Mouse (Mus musculus) stomach, embryonic 14.5 days (tissue): ENCODE data around the gene Rela. TPM values are rescaled to one million over a fixed set of nuclear protein-coding genes. Genes with fewer than 3 reads are reported as not detected.

ENCODE experiments used
- ATAC-seq: fragments of 200-750 bp; cut with Nextera tagmentation; 2 replicates; pipeline ENCODE4 v1.8.0; 2017; ENCODE audit warnings: low read depth, moderate TSS enrichment; ENCODE audit not compliant: insufficient number of reproducible peaks, insufficient read depth, low FRiP score
- H3K27ac ChIP-seq: fragments of 300-500 bp; sonication (generic); 2 replicates; pipeline ENCODE4 v1.5.1; 2014; ENCODE audit warnings: mild to moderate bottlenecking, low read length, moderate library complexity, mixed read lengths
- H3K27me3 ChIP-seq: fragments of 300-500 bp; sonication (generic); 2 replicates; pipeline ENCODE4 v1.6.1; 2014; ENCODE audit warnings: low read length, control low read depth, mixed read lengths; ENCODE audit not compliant: control insufficient read depth, insufficient read depth
- H3K36me3 ChIP-seq: fragments of 300-500 bp; sonication (generic); 2 replicates; pipeline ENCODE4 v1.6.1; 2014; ENCODE audit warnings: mild to moderate bottlenecking, control low read depth, low read length, moderate library complexity, mixed read lengths; ENCODE audit not compliant: control insufficient read depth, insufficient read depth
- H3K4me1 ChIP-seq: fragments of 300-500 bp; sonication (generic); 2 replicates; pipeline ENCODE4 v1.6.1; 2014; ENCODE audit warnings: low read length, control low read depth, mixed read lengths; ENCODE audit not compliant: control insufficient read depth, insufficient read depth
- H3K4me2 ChIP-seq: fragments of 300-500 bp; sonication (generic); replicated peaks from 2 replicates; pipeline ENCODE4 v1.6.1; 2014; ENCODE audit warnings: low read depth, low read length, control low read depth
- H3K4me3 ChIP-seq: fragments of 300-500 bp; sonication (generic); 2 replicates; pipeline ENCODE4 v1.5.1; 2014; ENCODE audit warnings: low read depth, low read length, control low read depth
- H3K9ac ChIP-seq: fragments of 300-500 bp; sonication (generic); replicated peaks from 2 replicates; pipeline ENCODE4 v1.6.1; 2014; ENCODE audit warnings: low read depth, mild to moderate bottlenecking, control low read depth, low read length, moderate library complexity, mixed read lengths
- H3K9me3 ChIP-seq: fragments of 300-500 bp; sonication (generic); 2 replicates; pipeline ENCODE4 v1.6.1; 2016; ENCODE audit warnings: low read depth, low read length, control low read depth; ENCODE audit not compliant: control insufficient read depth
- WGBS: fragments of 180-500 bp; shearing (Covaris S2); extraction: QIAGEN DNeasy Blood & Tissue Kit; methylation state at CpG from one replicate; pipeline ENCODE4 v1.1.7; 2014; 5-methylcytosine and 5-hydroxymethylcytosine counted together
- polyA plus RNA-seq: library from polyadenylated mRNA; unstranded; fragments of >200 nt; fragmentation: Nextera tagmentation; extraction: Ambion mirVana; gene quantifications from 2 replicates; pipeline ENCODE4 v1.2.1, GENCODE M21; 2014

The Rela gene
- polyA plus RNA-seq, 1 experiment from 2014 or later = 49.0 TPM

DNA sequence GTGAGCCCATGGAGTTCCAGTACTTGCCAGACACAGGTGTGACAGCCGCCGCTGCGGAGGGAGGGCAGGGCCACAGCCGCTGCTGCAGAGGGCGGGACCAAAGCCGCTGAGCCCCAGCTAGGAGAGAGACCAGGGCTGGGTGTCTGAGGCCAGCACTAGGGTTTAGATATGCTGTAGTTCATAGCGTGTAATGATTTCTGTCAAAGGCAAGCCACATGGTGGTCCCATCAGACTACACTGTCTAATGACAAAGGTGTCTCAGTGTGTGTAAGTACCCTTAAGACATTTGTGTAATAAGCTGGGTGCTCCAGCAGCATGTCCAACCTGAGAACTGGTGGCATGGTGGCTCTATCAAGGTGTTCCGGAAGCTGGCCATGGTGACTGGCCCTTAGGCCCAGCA lies 4.4 kb downstream of the Rela start:
- Histone ChIP-seq H3K36me3 (peaks cover 70% of the 10 kb centered on the region), H3K4me3 (no peak overlapping the region), H3K27ac (no peak overlapping the region), H3K9me3 (no peaks in the 10 kb centered on the region), H3K27me3 (no peaks in the 10 kb centered on the region), H3K4me1 (peaks cover 7% of the 10 kb centered on the region; the same call in 1 of the 2 replicates), H3K4me2 (no peak overlapping the region), H3K9ac (no peak overlapping the region)
- ATAC-seq = no peak
- 88% methylated on average over 8 of the region's 8 CpGs for WGBS

DNA sequence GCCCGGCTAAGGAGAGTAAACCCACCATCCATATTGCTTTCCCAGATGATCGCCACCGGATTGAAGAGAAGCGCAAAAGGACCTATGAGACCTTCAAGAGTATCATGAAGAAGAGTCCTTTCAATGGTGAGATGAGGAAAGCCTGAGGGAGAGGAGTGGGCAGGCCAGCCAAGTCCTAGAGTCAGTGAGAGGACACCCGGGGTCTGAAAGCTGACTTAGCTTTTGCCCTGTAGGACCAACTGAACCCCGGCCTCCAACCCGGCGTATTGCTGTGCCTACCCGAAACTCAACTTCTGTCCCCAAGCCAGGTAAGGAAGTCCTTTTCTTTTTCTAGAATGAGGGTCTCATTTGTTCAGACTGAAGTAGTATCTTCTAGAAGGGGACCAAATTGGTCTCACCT lies 8.0 kb downstream of the Rela start:
- no peak for ATAC-seq
- no peak overlapping the region for H3K4me2 ChIP-seq
- H3K9me3 ChIP-seq = no peaks in the 10 kb centered on the region
- peaks cover 66% of the 10 kb centered on the region for H3K36me3 ChIP-seq
- H3K9ac ChIP-seq = no peak overlapping the region
- H3K27me3 ChIP-seq = no peaks in the 10 kb centered on the region
- H3K27ac ChIP-seq = no peak overlapping the region
- WGBS = 98% methylated on average over 9 of the region's 9 CpGs
- H3K4me1 ChIP-seq = peaks cover 4% of the 10 kb centered on the region; the same call in 1 of the 2 replicates
- no peak overlapping the region for H3K4me3 ChIP-seq

DNA sequence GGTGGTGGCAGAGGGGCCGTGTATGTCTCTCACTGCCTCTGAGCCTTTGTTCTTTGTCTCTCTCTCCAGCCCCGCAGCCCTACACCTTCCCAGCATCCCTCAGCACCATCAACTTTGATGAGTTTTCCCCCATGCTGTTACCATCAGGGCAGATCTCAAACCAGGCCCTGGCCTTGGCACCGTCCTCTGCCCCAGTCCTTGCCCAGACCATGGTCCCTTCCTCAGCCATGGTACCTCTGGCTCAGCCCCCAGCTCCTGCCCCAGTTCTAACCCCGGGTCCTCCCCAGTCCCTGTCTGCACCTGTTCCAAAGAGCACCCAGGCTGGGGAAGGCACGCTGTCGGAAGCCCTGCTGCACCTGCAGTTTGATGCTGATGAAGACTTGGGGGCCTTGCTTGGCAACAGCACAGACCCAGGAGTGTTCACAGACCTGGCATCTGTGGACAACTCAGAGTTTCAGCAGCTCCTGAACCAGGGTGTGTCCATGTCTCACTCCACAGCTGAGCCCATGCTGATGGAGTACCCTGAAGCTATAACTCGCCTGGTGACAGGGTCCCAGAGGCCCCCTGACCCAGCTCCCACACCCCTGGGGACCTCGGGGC lies 9.5 kb downstream of the Rela start:
- Histone ChIP-seq H3K4me3 (no peak overlapping the region), H3K27ac (no peak overlapping the region), H3K9me3 (no peaks in the 10 kb centered on the region), H3K27me3 (no peaks in the 10 kb centered on the region), H3K4me1 (peaks cover 4% of the 10 kb centered on the region; the same call in 1 of the 2 replicates), H3K9ac (no peak overlapping the region), H3K4me2 (no peak overlapping the region), H3K36me3 (peaks cover 57% of the 10 kb centered on the region)
- WGBS = 92% methylated on average over 8 of the region's 8 CpGs
- ATAC-seq = no peak

DNA sequence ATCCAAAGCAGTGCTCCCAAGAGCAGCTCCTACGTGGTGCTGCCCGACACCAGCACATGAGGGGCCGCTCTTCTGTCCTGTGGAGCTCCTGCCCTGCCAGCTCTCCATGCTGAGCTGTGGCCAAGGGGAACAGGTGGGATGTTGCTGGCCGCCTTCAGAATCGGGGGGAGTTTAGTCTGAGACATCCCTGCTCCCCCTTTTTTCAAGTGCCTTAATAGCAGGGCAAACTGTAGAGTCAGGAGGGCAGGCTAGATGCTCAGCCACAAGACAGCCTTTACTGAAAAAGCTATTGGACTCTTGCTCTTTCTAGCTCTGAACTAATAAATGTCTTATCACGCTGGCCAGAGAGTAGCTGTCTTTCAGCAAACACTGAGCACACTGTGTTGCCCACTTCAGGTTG lies 10.5 kb downstream of the Rela start:
- H3K4me2 ChIP-seq = no peak overlapping the region
- peaks cover 49% of the 10 kb centered on the region for H3K36me3 ChIP-seq
- no peak overlapping the region; the same call in 1 of the 2 replicates for H3K27ac ChIP-seq

DNA sequence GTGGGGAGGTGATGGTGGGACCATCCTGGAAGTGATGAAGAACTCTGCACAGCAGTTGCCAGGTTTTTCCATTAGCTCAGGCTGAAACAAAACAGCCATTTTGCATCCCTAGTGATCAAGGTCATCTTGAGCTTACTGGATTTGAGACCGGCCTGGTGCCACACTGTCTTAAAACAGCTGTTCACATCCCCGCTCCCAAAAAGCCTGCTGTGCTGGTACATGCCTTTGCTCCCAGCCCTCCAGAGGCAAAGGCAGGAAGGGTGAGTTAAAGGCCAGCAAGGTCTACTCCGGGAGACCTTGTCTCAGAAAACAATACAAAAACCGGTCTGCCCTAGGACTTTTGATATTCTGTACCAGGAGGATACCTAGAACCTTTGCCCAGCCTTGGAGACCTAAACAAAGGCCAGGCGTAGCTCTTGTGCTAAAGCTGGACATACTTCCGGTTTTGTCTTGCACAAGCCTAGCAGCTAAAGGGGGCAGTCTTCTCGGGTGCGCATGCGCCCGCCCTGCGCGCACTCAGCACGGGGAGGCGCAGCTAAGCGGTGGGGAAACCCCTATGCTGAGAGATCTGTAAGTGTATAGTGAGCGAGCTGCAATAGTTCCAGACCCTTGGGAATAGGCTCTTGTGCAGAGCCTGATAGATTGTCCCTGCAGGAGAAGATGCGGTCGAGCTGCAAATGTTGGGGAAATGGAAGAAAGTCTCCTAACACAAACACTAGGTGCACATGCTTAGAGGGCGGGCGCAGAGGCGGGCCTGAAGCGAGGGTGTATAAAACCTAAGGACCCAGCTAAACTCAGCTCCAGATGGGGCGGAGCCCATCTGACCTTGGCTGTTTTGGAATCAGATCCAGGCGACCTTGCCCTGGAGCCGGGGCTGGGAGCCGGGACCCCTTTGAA lies 11.4 kb downstream of the Rela start:
- WGBS = 13% methylated on average over 26 of the region's 26 CpGs
- H3K4me2 ChIP-seq = peak overlapping the region; percentile 54
- H3K4me3 ChIP-seq = peak overlapping the region; percentile 22
- peak; percentile 88 for ATAC-seq
- H3K9ac ChIP-seq = peak overlapping the region; percentile 12; the same call in 1 of the 2 replicates
- H3K4me1 ChIP-seq = peaks cover 4% of the 10 kb centered on the region; the same call in 1 of the 2 replicates
- H3K9me3 ChIP-seq = no peaks in the 10 kb centered on the region
- no peaks in the 10 kb centered on the region for H3K27me3 ChIP-seq
- peak overlapping the region; percentile 86 for H3K27ac ChIP-seq
- H3K36me3 ChIP-seq = peaks cover 50% of the 10 kb centered on the region

More for the DNA sequence above, 10.5 kb downstream of the Rela start:
- Histone ChIP-seq H3K9ac (no peak overlapping the region), H3K4me1 (peaks cover 4% of the 10 kb centered on the region; the same call in 1 of the 2 replicates), H3K9me3 (no peaks in the 10 kb centered on the region), H3K27me3 (no peaks in the 10 kb centered on the region), H3K4me3 (no peak overlapping the region)
- ATAC-seq = no peak
- 94% methylated on average over 6 of the region's 6 CpGs for WGBS

DNA sequence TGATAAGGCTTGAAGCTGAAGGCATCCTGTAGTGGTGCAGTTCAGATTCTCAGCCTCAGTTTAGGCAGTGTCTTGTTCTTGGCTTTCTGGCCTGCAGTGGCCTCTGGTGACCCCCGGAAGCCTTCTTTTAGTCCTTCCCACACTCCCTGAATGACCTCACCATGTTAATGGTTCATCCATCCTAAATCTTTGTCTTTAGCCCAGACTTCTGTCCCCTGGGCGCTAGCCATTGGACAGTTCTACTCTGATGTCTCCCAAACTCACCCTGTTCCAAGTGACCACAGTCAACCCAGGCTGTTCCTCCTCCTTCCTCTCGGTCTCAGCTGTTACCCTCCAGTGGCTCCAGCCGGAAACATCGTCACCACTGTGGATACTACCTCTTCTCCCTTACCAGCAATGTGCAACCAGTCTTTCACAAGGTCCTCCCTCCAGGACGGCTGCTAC lies 12.0 kb downstream of the Rela start:
- 65% methylated on average over 6 of the region's 6 CpGs for WGBS
- peaks cover 45% of the 10 kb centered on the region for H3K36me3 ChIP-seq
- H3K27ac ChIP-seq = peak overlapping the region; percentile 86; the same call in 1 of the 2 replicates
- H3K4me2 ChIP-seq = peak overlapping the region; percentile 54
- peak overlapping the region; percentile 12; the same call in 1 of the 2 replicates for H3K9ac ChIP-seq
- no peaks in the 10 kb centered on the region for H3K27me3 ChIP-seq
- H3K4me3 ChIP-seq = peak overlapping the region; percentile 22
- H3K9me3 ChIP-seq = no peaks in the 10 kb centered on the region
- peak; percentile 23; the same call in 1 of the 2 replicates for ATAC-seq
- peaks cover 9% of the 10 kb centered on the region for H3K4me1 ChIP-seq

DNA sequence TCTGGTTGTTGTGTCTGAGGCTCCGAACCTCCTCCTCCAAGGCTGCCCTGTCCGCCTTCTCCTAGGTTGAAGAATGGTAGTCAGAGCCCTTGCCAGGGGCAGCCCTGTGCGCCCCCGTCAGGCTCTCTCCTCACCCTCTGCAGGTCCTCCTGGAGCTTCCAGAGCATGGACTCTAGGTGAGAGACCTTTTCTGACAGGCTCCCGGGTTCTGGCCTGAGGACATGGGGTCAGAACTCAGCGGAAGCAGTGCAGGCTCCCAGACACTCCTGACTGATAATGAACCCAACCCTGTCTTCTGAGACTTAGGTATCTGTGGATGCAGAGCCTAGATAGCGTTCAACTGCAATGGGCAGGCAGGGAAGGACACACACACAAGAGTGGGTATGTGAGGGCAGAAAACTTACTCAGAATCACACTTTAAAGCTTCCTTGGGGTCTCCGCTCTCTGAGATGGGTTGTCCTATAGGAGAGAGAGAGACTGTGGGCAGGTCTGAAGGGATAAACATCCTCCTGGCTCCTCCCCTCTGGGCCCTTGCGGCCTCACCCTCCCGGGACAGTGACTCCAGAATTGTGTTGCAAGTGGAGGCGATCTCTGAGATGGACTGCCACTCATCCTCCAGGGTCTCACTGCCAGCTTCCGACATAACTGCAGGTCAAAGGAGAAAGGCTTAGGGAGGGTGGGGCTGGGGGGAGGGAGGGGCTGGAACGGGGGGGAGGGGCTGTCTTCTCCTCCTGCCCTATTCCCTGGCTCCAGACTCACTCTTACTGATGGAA lies 14.4 kb downstream of the Rela start:
- no peaks in the 10 kb centered on the region for H3K27me3 ChIP-seq
- H3K4me1 ChIP-seq = peaks cover 13% of the 10 kb centered on the region
- no peak overlapping the region for H3K27ac ChIP-seq
- no peak overlapping the region for H3K9ac ChIP-seq
- no peak overlapping the region for H3K4me2 ChIP-seq
- H3K9me3 ChIP-seq = no peaks in the 10 kb centered on the region
- 67% methylated on average over 13 of the region's 13 CpGs for WGBS
- peaks cover 23% of the 10 kb centered on the region for H3K36me3 ChIP-seq
- no peak for ATAC-seq
- H3K4me3 ChIP-seq = no peak overlapping the region

DNA sequence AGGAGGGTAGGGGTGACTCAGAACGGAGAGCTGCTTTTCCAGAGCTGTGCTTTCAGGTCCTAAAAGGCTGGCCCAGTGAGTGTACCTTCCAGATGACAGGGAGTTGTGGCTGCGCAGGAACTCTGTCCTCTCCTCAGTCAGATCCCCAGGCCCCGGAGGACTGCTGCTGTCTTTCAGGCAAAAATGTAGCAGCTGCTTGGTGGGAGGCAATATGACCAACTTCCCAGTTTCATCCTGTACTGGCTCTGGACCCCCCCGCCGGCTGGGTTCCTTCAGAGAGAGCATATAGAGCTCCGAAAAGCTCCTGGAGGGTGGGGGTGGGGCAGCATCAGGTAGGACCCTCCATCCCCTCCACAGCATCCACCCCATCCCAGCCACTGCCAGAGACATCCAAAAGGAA lies 15.3 kb downstream of the Rela start:
- WGBS = 81% methylated on average over 6 of the region's 6 CpGs
- Histone ChIP-seq H3K9ac (no peak overlapping the region), H3K27me3 (no peaks in the 10 kb centered on the region), H3K4me2 (no peak overlapping the region), H3K4me3 (no peak overlapping the region), H3K27ac (no peak overlapping the region), H3K4me1 (peaks cover 13% of the 10 kb centered on the region), H3K36me3 (peaks cover 14% of the 10 kb centered on the region; the same call in 1 of the 2 replicates), H3K9me3 (no peaks in the 10 kb centered on the region)
- no peak for ATAC-seq
